ENCODE assay signal across 10 mouse cellular contexts in genomic region chr5:118757396-118758301, GRCm38 (mm10).
DNase-seq lines count a peak whose midpoint lies in the region; ATAC-seq lines count a peak whose summit lies in the region.
"Had no signal": no experiment of that assay in that cellular context is flagged by ENCODE, and none has a peak within 500 bp of the region (broad histone marks: within the 10 kb centered on the region; RNA-seq: fewer than 3 reads in every experiment).

No protein-coding gene starts in this region.

- 76% methylated on average over 17 of the region's 17 CpGs for WGBS in kidney, embryonic 14.5 days

- peak; percentile 46 for DNase-seq in adrenal gland, adult 2 months
- DNase-seq in adrenal gland, postnatal 25 days: no peak
- DNase-seq in kidney, adult 11 months: peak; percentile 65
- DNase-seq in Muller cell, postnatal 12 days (ENCODE audit: inconsistent ontology term): peak; percentile 69
- peak; percentile 48 to 69 for DNase-seq in kidney, postnatal 4 days
- DNase-seq in MN1 (ENCODE audit: low spot score): no peak
- DNase-seq in B cell, adult 2 months: no peak

- no peak overlapping the region for H3K4me2 ChIP-seq in kidney, embryonic 14.5 days (replicated peaks; ENCODE audit: low read depth, low read length)

- H3K36me3 ChIP-seq in kidney, embryonic 14.5 days (ENCODE audit: control insufficient read depth, insufficient read depth, low read length): peaks cover 84% of the 10 kb centered on the region

- H3K4me1 ChIP-seq in kidney, embryonic 14.5 days (ENCODE audit: control insufficient read depth, insufficient read depth, low read length): no peaks in the 10 kb centered on the region

- no peak overlapping the region for H3K27ac ChIP-seq in kidney, embryonic 14.5 days (ENCODE audit: low read depth, low read length)

- no peak overlapping the region for H3K9ac ChIP-seq in kidney, embryonic 14.5 days (ENCODE audit: low read depth, low read length)

- no peaks in the 10 kb centered on the region for H3K9me3 ChIP-seq in kidney, embryonic 14.5 days (ENCODE audit: control insufficient read depth, low read length)

- H3K27me3 ChIP-seq in kidney, embryonic 14.5 days (ENCODE audit: control insufficient read depth, insufficient read depth, low read length): no peaks in the 10 kb centered on the region

- H3K4me3 ChIP-seq in kidney, embryonic 14.5 days (ENCODE audit: low read length): no peak overlapping the region
- H3K4me3 ChIP-seq: myocyte had no signal

- no peak for ATAC-seq in kidney, embryonic 14.5 days (ENCODE audit: low FRiP score, low TSS enrichment)
- ATAC-seq: activated CD4-positive, CD25-positive, alpha-beta regulatory T cell, adult 4 months had no signal

Comparison
In these comparisons a context has a peak if more than half of its experiments do, and no peak if none do; other contexts are left out.
1. DNase-seq: peak in adrenal gland, adult 2 months (single experiment), kidney, adult 11 months (single experiment), Muller cell, postnatal 12 days (single experiment) and kidney, postnatal 4 days (2 of 2); none in adrenal gland, postnatal 25 days (single experiment), MN1 (single experiment) and B cell, adult 2 months (0 of 2).